Mouse (Mus musculus): Measurements from ENCODE around the gene Gtpbp4. TPM values are rescaled to one million over a fixed set of nuclear protein-coding genes. Genes with fewer than 3 reads are reported as not detected.
A peak's percentile ranks its signal among the peaks of the same experiment; 100 is the strongest.

Gene Gtpbp4
- polyA plus RNA-seq (2014; fragmentation: Nextera tagmentation; extraction: Ambion mirVana) = 80.3 and 86.4 TPM in 2 replicates

- H3K4me1 ChIP-seq (ENCODE audit: control insufficient read depth, insufficient read depth, low read length) = peaks cover 10% of the 10 kb centered on the region; the same call in 1 of the 2 replicates
- peak; percentile 99 for DNase-seq (ENCODE audit: low spot score)
- WGBS = under 1% methylated on average over 51 of the region's 51 CpGs
- H3K9ac ChIP-seq (ENCODE audit: low read length) = peak within 1 kb of the TSS; percentile 88
- peaks cover 4% of the 10 kb centered on the region for H3K36me3 ChIP-seq (ENCODE audit: control insufficient read depth, insufficient read depth, low read length)
- no peaks in the 10 kb centered on the region for H3K9me3 ChIP-seq (replicated peaks; ENCODE audit: control insufficient read depth, low read length)
- peak within 1 kb of the TSS; percentile 52 for H3K27ac ChIP-seq (ENCODE audit: low read depth, low read length)
- no peaks in the 10 kb centered on the region for H3K27me3 ChIP-seq (replicated peaks; ENCODE audit: control insufficient read depth, insufficient read depth, low read length)
- peak; percentile 98 for ATAC-seq
- peak within 1 kb of the TSS; percentile 89 for H3K4me2 ChIP-seq (ENCODE audit: low read length)
- peak within 1 kb of the TSS; percentile 96 for H3K4me3 ChIP-seq (ENCODE audit: low read depth, low read length)
Observed at GRCm38 (mm10) chr13:8995990-8996786, at the start of gene Gtpbp4. Gtpbp4 (minus strand) TSS chr13:8996083.

- DNase-seq (ENCODE audit: low spot score) (no peak), ATAC-seq (no peak)
- Histone ChIP-seq H3K36me3 (ENCODE audit: control insufficient read depth, insufficient read depth, low read length) (no peaks in the 10 kb centered on the region), H3K9ac (ENCODE audit: low read length) (no peak overlapping the region), H3K4me1 (ENCODE audit: control insufficient read depth, insufficient read depth, low read length) (no peaks in the 10 kb centered on the region), H3K9me3 (replicated peaks; ENCODE audit: control insufficient read depth, low read length) (no peaks in the 10 kb centered on the region), H3K4me2 (ENCODE audit: low read length) (no peak overlapping the region), H3K4me3 (ENCODE audit: low read depth, low read length) (no peak overlapping the region), H3K27me3 (replicated peaks; ENCODE audit: control insufficient read depth, insufficient read depth, low read length) (no peaks in the 10 kb centered on the region), H3K27ac (ENCODE audit: low read depth, low read length) (no peak overlapping the region)
- 100% methylated on average over 1 of the region's 1 CpGs for WGBS
Observed at GRCm38 (mm10) chr13:9044731-9045130, 48.8 kb upstream of the Gtpbp4 start.

GRCm38 (mm10) chr13:9043289-9044049 is 47.6 kb upstream of the Gtpbp4 start:
- no peak for ATAC-seq
- no peak overlapping the region for H3K9ac ChIP-seq (ENCODE audit: low read length)
- no peak overlapping the region for H3K4me3 ChIP-seq (ENCODE audit: low read depth, low read length)
- no peaks in the 10 kb centered on the region for H3K36me3 ChIP-seq (ENCODE audit: control insufficient read depth, insufficient read depth, low read length)
- H3K4me2 ChIP-seq (ENCODE audit: low read length) = no peak overlapping the region
- no peak for DNase-seq (ENCODE audit: low spot score)
- WGBS = 77% methylated on average over 3 of the region's 3 CpGs
- no peaks in the 10 kb centered on the region for H3K4me1 ChIP-seq (ENCODE audit: control insufficient read depth, insufficient read depth, low read length)
- no peaks in the 10 kb centered on the region for H3K9me3 ChIP-seq (replicated peaks; ENCODE audit: control insufficient read depth, low read length)
- H3K27ac ChIP-seq (ENCODE audit: low read depth, low read length) = no peak overlapping the region
- H3K27me3 ChIP-seq (replicated peaks; ENCODE audit: control insufficient read depth, insufficient read depth, low read length) = no peaks in the 10 kb centered on the region

- no peak overlapping the region for H3K4me2 ChIP-seq (ENCODE audit: low read length)
- 100% methylated on average over 1 of the region's 1 CpGs for WGBS
Observed at GRCm38 (mm10) chr13:9040626-9041025, 44.7 kb upstream of the Gtpbp4 start.

GRCm38 (mm10) chr13:9031996-9032661 is 36.2 kb upstream of the Gtpbp4 start:
- Histone ChIP-seq H3K4me1 (ENCODE audit: control insufficient read depth, insufficient read depth, low read length) (no peaks in the 10 kb centered on the region), H3K9me3 (replicated peaks; ENCODE audit: control insufficient read depth, low read length) (no peaks in the 10 kb centered on the region), H3K27ac (ENCODE audit: low read depth, low read length) (no peak overlapping the region), H3K4me2 (ENCODE audit: low read length) (no peak overlapping the region), H3K27me3 (replicated peaks; ENCODE audit: control insufficient read depth, insufficient read depth, low read length) (no peaks in the 10 kb centered on the region), H3K36me3 (ENCODE audit: control insufficient read depth, insufficient read depth, low read length) (no peaks in the 10 kb centered on the region), H3K9ac (ENCODE audit: low read length) (no peak overlapping the region), H3K4me3 (ENCODE audit: low read depth, low read length) (no peak overlapping the region)
- DNase-seq (ENCODE audit: low spot score) = no peak
- no peak for ATAC-seq
- WGBS = 85% methylated on average over 8 of the region's 8 CpGs

More at GRCm38 (mm10) chr13:9040626-9041025, 44.7 kb upstream of the Gtpbp4 start:
- ATAC-seq (no peak), DNase-seq (ENCODE audit: low spot score) (no peak)
- Histone ChIP-seq H3K4me3 (ENCODE audit: low read depth, low read length) (no peak overlapping the region), H3K36me3 (ENCODE audit: control insufficient read depth, insufficient read depth, low read length) (no peaks in the 10 kb centered on the region), H3K27me3 (replicated peaks; ENCODE audit: control insufficient read depth, insufficient read depth, low read length) (no peaks in the 10 kb centered on the region), H3K9me3 (replicated peaks; ENCODE audit: control insufficient read depth, low read length) (no peaks in the 10 kb centered on the region), H3K4me1 (ENCODE audit: control insufficient read depth, insufficient read depth, low read length) (no peaks in the 10 kb centered on the region), H3K9ac (ENCODE audit: low read length) (no peak overlapping the region), H3K27ac (ENCODE audit: low read depth, low read length) (no peak overlapping the region)

- no peak for ATAC-seq
Observed at GRCm38 (mm10) chr13:9030364-9030763, 34.5 kb upstream of the Gtpbp4 start.

GRCm38 (mm10) chr13:9027251-9027650 is 31.4 kb upstream of the Gtpbp4 start:
- Histone ChIP-seq H3K4me1 (ENCODE audit: control insufficient read depth, insufficient read depth, low read length) (no peaks in the 10 kb centered on the region), H3K9me3 (replicated peaks; ENCODE audit: control insufficient read depth, low read length) (no peaks in the 10 kb centered on the region), H3K4me2 (ENCODE audit: low read length) (no peak overlapping the region), H3K27ac (ENCODE audit: low read depth, low read length) (no peak overlapping the region), H3K4me3 (ENCODE audit: low read depth, low read length) (no peak overlapping the region), H3K9ac (ENCODE audit: low read length) (no peak overlapping the region), H3K36me3 (ENCODE audit: control insufficient read depth, insufficient read depth, low read length) (no peaks in the 10 kb centered on the region), H3K27me3 (replicated peaks; ENCODE audit: control insufficient read depth, insufficient read depth, low read length) (no peaks in the 10 kb centered on the region)
- DNase-seq (ENCODE audit: low spot score) (no peak), ATAC-seq (no peak)
- 84% methylated on average over 1 of the region's 1 CpGs for WGBS

More at GRCm38 (mm10) chr13:9030364-9030763, 34.5 kb upstream of the Gtpbp4 start:
- Histone ChIP-seq H3K27me3 (replicated peaks; ENCODE audit: control insufficient read depth, insufficient read depth, low read length) (no peaks in the 10 kb centered on the region), H3K36me3 (ENCODE audit: control insufficient read depth, insufficient read depth, low read length) (no peaks in the 10 kb centered on the region), H3K4me2 (ENCODE audit: low read length) (no peak overlapping the region), H3K4me1 (ENCODE audit: control insufficient read depth, insufficient read depth, low read length) (no peaks in the 10 kb centered on the region), H3K4me3 (ENCODE audit: low read depth, low read length) (no peak overlapping the region), H3K9me3 (replicated peaks; ENCODE audit: control insufficient read depth, low read length) (no peaks in the 10 kb centered on the region), H3K27ac (ENCODE audit: low read depth, low read length) (no peak overlapping the region), H3K9ac (ENCODE audit: low read length) (no peak overlapping the region)
- no peak for DNase-seq (ENCODE audit: low spot score)
- 88% methylated on average over 4 of the region's 4 CpGs for WGBS

- ATAC-seq (no peak), DNase-seq (ENCODE audit: low spot score) (no peak)
- Histone ChIP-seq H3K9me3 (replicated peaks; ENCODE audit: control insufficient read depth, low read length) (no peaks in the 10 kb centered on the region), H3K4me1 (ENCODE audit: control insufficient read depth, insufficient read depth, low read length) (no peaks in the 10 kb centered on the region), H3K4me3 (ENCODE audit: low read depth, low read length) (no peak overlapping the region), H3K9ac (ENCODE audit: low read length) (no peak overlapping the region), H3K4me2 (ENCODE audit: low read length) (no peak overlapping the region), H3K27me3 (replicated peaks; ENCODE audit: control insufficient read depth, insufficient read depth, low read length) (no peaks in the 10 kb centered on the region), H3K27ac (ENCODE audit: low read depth, low read length) (no peak overlapping the region), H3K36me3 (ENCODE audit: control insufficient read depth, insufficient read depth, low read length) (no peaks in the 10 kb centered on the region)
- WGBS = 83% methylated on average over 1 of the region's 1 CpGs
Observed at GRCm38 (mm10) chr13:9022623-9023022, 26.7 kb upstream of the Gtpbp4 start.
